Mouse (Mus musculus) colon, adult 2 months (tissue): ENCODE results near the gene Lrig2. TPM values are rescaled to one million over a fixed set of nuclear protein-coding genes. Genes with fewer than 3 reads are reported as not detected.

Experiments used
- polyA plus RNA-seq: library from polyadenylated mRNA; depleted of rRNA; stranded (reverse); fragments of >200 nt; gene quantifications from 2 replicates; pipeline ENCODE4 v1.2.3, GENCODE M21; 2012; rRNA removed

The Lrig2 gene
- 5.7 and 6.0 TPM in 2 replicates for polyA plus RNA-seq

GRCm38 (mm10) chr3:104511538-104512423, at the start of gene Lrig2:
Gene Lrig2 (minus strand): TSS chr3:104511918.

Other genes with a start within 250 kb of the Lrig2 start
- 111 and 136 TPM in 2 replicates for gene Slc16a1, start 126.8 kb upstream of the Lrig2 start, polyA plus RNA-seq